Mouse (Mus musculus): ENCODE measurements around the gene Plekha8. TPM values are rescaled to one million over a fixed set of nuclear protein-coding genes. Genes with fewer than 3 reads are reported as not detected.
A peak's percentile ranks its signal among the peaks of the same experiment; 100 is the strongest.

Gene Plekha8
- total RNA-seq, 1 experiment, result 19.1 TPM

DNA sequence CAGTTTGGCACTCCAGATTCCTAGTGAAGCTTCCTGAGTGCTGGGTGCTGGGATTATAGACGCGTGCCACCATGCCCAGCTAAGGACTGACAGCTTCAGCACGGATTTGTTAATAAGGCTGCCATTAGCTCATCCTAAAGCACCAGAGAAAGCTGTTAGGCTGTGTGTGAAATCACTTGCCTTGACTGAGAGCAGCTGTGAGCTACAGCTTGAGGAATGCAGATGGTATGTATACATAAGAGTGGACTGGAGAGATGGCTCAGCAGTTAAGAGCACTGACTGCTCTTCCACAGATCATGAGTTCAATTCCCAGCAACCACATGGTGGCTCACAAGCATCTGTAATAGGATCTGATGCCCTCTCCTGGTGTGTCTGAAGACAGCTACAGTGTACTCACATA, 22.5 kb downstream of the Plekha8 start:
- Histone ChIP-seq H3K9ac (ENCODE audit: insufficient read depth, low read depth, low read length, poor library complexity, severe bottlenecking) (no peak overlapping the region), H3K27ac (ENCODE audit: insufficient read depth, low read depth, low read length, poor library complexity, severe bottlenecking) (no peak overlapping the region), H3K4me1 (ENCODE audit: control insufficient read depth in 2 of 2, insufficient read depth in 2 of 2, low read length in 2 of 2, poor library complexity in 1 of 2) (no peaks in the 10 kb centered on the region), H3K4me3 (ENCODE audit: insufficient read depth in 1 of 2, low read depth in 1 of 2, low read length in 2 of 2, poor library complexity in 1 of 2, severe bottlenecking in 1 of 2) (no peak overlapping the region), H3K9me3 (ENCODE audit: control insufficient read depth, insufficient read depth, low read depth, low read length) (no peaks in the 10 kb centered on the region), H3K36me3 (ENCODE audit: control insufficient read depth, insufficient read depth, low read length, poor library complexity, severe bottlenecking) (no peaks in the 10 kb centered on the region)
- TF ChIP-seq HCFC1 (IDR thresholded peaks at IDR 0.05; ENCODE audit: borderline replicate concordance, insufficient read depth, low read length) (no peak), MAFK (IDR thresholded peaks at IDR 0.05; ENCODE audit: insufficient read depth, low read depth, low read length) (no peak), CHD2 (IDR thresholded peaks at IDR 0.05; ENCODE audit: low read depth, low read length) (no peak)
- no peak for DNase-seq (ENCODE audit: low read depth, low spot score)
- in situ Hi-C loops (cut with MboI; ENCODE audit: low sequenced_read_pairs in 2 of 2, unreplicated experiment in 2 of 2), result no loop called here

DNA sequence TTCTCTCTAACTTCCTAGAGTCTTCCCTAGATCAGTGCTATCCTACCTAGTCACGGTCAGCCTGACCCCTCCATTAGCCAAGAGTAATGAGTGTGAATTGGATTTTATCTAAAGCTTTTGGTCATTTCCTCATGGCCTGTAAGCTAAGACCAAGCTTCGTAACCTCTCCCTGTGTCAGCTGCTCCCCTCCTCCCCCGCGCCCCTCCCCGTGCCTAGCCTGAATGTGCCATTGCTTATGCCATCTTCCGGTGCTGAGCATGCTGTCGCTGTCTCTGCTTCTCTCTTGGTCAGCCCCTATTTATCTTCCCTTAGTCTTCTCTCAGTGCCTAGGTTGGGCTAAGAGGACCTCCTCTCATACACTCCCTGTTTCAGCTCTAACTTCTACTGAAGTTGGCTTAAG, 24.6 kb downstream of the Plekha8 start:
- no peaks in the 10 kb centered on the region for H3K36me3 ChIP-seq (ENCODE audit: control insufficient read depth, insufficient read depth, low read length, poor library complexity, severe bottlenecking)
- H3K4me1 ChIP-seq (ENCODE audit: control insufficient read depth in 2 of 2, insufficient read depth in 2 of 2, low read length in 2 of 2, poor library complexity in 1 of 2), result no peaks in the 10 kb centered on the region
- DNase-seq (ENCODE audit: low read depth, low spot score), result no peak
- in situ Hi-C loops (cut with MboI; ENCODE audit: low sequenced_read_pairs in 2 of 2, unreplicated experiment in 2 of 2), result no loop called here
- no peaks in the 10 kb centered on the region for H3K9me3 ChIP-seq (ENCODE audit: control insufficient read depth, insufficient read depth, low read depth, low read length)
- no peak overlapping the region for H3K27ac ChIP-seq (ENCODE audit: insufficient read depth, low read depth, low read length, poor library complexity, severe bottlenecking)
- H3K9ac ChIP-seq (ENCODE audit: insufficient read depth, low read depth, low read length, poor library complexity, severe bottlenecking), result no peak overlapping the region
- TF ChIP-seq HCFC1 (IDR thresholded peaks at IDR 0.05; ENCODE audit: borderline replicate concordance, insufficient read depth, low read length), result no peak
- TF ChIP-seq CHD2 (IDR thresholded peaks at IDR 0.05; ENCODE audit: low read depth, low read length), result no peak
- TF ChIP-seq ZC3H11A (IDR thresholded peaks at IDR 0.05; ENCODE audit: borderline replicate concordance, low read depth, low read length), result no peak
- no peak for TF ChIP-seq ZNF384 (IDR thresholded peaks at IDR 0.05; ENCODE audit: low read depth, low read length)
- no peak for TF ChIP-seq MAFK (IDR thresholded peaks at IDR 0.05; ENCODE audit: insufficient read depth, low read depth, low read length)
- no peak overlapping the region for H3K4me3 ChIP-seq (ENCODE audit: insufficient read depth in 1 of 2, low read depth in 1 of 2, low read length in 2 of 2, poor library complexity in 1 of 2, severe bottlenecking in 1 of 2)

DNA sequence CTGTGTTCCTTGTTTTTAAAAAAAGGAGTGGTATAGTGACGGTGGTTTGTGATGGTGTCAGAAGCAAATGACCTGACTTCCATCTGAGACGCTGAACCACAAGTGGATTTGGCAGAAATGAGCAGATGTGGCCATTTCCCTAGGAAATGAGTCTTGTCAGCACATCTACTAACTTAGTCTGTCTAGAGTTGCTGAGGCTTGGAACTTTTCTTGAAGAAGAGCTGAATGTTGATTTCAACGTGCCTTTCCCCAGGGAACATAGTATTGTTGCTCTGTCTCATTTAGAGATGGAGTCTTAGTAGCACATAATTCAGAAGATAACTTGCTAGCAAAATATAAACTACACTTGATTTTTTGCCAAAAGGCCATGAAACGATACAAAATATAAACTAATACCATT, 25.4 kb downstream of the Plekha8 start:
- no peak overlapping the region for H3K4me3 ChIP-seq (ENCODE audit: insufficient read depth in 1 of 2, low read depth in 1 of 2, low read length in 2 of 2, poor library complexity in 1 of 2, severe bottlenecking in 1 of 2)
- no peak for DNase-seq (ENCODE audit: low read depth, low spot score)
- H3K36me3 ChIP-seq (ENCODE audit: control insufficient read depth, insufficient read depth, low read length, poor library complexity, severe bottlenecking), result no peaks in the 10 kb centered on the region
- H3K9me3 ChIP-seq (ENCODE audit: control insufficient read depth, insufficient read depth, low read depth, low read length), result no peaks in the 10 kb centered on the region
- no peak overlapping the region for H3K9ac ChIP-seq (ENCODE audit: insufficient read depth, low read depth, low read length, poor library complexity, severe bottlenecking)
- in situ Hi-C loops (cut with MboI; ENCODE audit: low sequenced_read_pairs in 2 of 2, unreplicated experiment in 2 of 2), result no loop called here
- H3K27ac ChIP-seq (ENCODE audit: insufficient read depth, low read depth, low read length, poor library complexity, severe bottlenecking), result no peak overlapping the region
- TF ChIP-seq HCFC1 (IDR thresholded peaks at IDR 0.05; ENCODE audit: borderline replicate concordance, insufficient read depth, low read length) (no peak), MAFK (IDR thresholded peaks at IDR 0.05; ENCODE audit: insufficient read depth, low read depth, low read length) (no peak), CHD2 (IDR thresholded peaks at IDR 0.05; ENCODE audit: low read depth, low read length) (no peak), ZC3H11A (IDR thresholded peaks at IDR 0.05; ENCODE audit: borderline replicate concordance, low read depth, low read length) (no peak), ZNF384 (IDR thresholded peaks at IDR 0.05; ENCODE audit: low read depth, low read length) (no peak)
- no peaks in the 10 kb centered on the region for H3K4me1 ChIP-seq (ENCODE audit: control insufficient read depth in 2 of 2, insufficient read depth in 2 of 2, low read length in 2 of 2, poor library complexity in 1 of 2)

DNA sequence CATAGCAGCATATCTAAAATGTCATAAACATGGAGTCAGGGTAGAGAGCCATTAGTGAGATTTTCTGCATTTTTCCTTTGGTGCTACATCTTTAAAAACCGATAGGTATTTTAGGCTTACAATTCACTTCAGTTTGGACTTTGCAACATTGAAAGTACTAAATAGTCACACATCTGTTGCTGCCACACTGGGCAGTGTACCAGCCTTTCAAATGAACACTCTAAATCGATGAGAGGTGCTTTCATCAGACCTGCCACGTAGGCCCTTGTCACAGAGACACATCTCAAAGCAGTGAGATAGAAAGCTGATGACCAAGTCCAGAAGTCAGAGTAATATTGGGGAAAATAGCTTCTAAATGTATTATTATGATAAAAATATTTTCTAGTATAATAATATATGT, 33.5 kb downstream of the Plekha8 start:
- no peak for TF ChIP-seq CHD2 (IDR thresholded peaks at IDR 0.05; ENCODE audit: low read depth, low read length)
- TF ChIP-seq ZC3H11A (IDR thresholded peaks at IDR 0.05; ENCODE audit: borderline replicate concordance, low read depth, low read length), result no peak
- TF ChIP-seq HCFC1 (IDR thresholded peaks at IDR 0.05; ENCODE audit: borderline replicate concordance, insufficient read depth, low read length), result no peak
- TF ChIP-seq ZNF384 (IDR thresholded peaks at IDR 0.05; ENCODE audit: low read depth, low read length), result no peak
- no peak for TF ChIP-seq MAFK (IDR thresholded peaks at IDR 0.05; ENCODE audit: insufficient read depth, low read depth, low read length)
- no peak overlapping the region for H3K9ac ChIP-seq (ENCODE audit: insufficient read depth, low read depth, low read length, poor library complexity, severe bottlenecking)
- in situ Hi-C loops (cut with MboI; ENCODE audit: low sequenced_read_pairs in 2 of 2, unreplicated experiment in 2 of 2), result no loop called here
- H3K27ac ChIP-seq (ENCODE audit: insufficient read depth, low read depth, low read length, poor library complexity, severe bottlenecking), result no peak overlapping the region
- H3K9me3 ChIP-seq (ENCODE audit: control insufficient read depth, insufficient read depth, low read depth, low read length), result no peaks in the 10 kb centered on the region
- no peaks in the 10 kb centered on the region for H3K36me3 ChIP-seq (ENCODE audit: control insufficient read depth, insufficient read depth, low read length, poor library complexity, severe bottlenecking)
- H3K4me1 ChIP-seq (ENCODE audit: control insufficient read depth in 2 of 2, insufficient read depth in 2 of 2, low read length in 2 of 2, poor library complexity in 1 of 2), result no peaks in the 10 kb centered on the region
- DNase-seq (ENCODE audit: low read depth, low spot score), result no peak
- no peak overlapping the region for H3K4me3 ChIP-seq (ENCODE audit: insufficient read depth in 1 of 2, low read depth in 1 of 2, low read length in 2 of 2, poor library complexity in 1 of 2, severe bottlenecking in 1 of 2)

DNA sequence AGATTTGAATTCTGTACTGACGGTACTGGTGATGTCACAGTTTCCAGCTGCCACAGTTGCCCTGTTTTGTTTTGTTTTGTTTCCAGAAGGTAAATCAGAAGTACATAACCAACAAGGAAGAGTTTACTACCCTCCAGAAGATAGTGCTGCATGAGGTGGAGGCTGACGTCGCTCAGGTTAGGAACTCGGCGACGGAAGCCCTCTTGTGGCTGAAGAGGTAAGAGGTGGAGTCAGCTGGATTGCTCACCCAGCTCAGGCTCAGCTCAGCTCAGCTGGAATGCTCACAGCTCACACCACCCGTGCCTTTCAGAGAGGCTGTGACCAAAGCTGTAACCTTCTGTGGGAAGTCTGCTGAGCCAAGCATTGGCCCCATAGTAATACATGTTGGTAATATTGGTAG, 34.8 kb downstream of the Plekha8 start:
- no peak overlapping the region for H3K4me3 ChIP-seq (ENCODE audit: insufficient read depth in 1 of 2, low read depth in 1 of 2, low read length in 2 of 2, poor library complexity in 1 of 2, severe bottlenecking in 1 of 2)
- no peak overlapping the region for H3K9ac ChIP-seq (ENCODE audit: insufficient read depth, low read depth, low read length, poor library complexity, severe bottlenecking)
- in situ Hi-C loops (cut with MboI; ENCODE audit: low sequenced_read_pairs in 2 of 2, unreplicated experiment in 2 of 2), result no loop called here
- H3K36me3 ChIP-seq (ENCODE audit: control insufficient read depth, insufficient read depth, low read length, poor library complexity, severe bottlenecking), result no peaks in the 10 kb centered on the region
- no peak overlapping the region for H3K27ac ChIP-seq (ENCODE audit: insufficient read depth, low read depth, low read length, poor library complexity, severe bottlenecking)
- H3K9me3 ChIP-seq (ENCODE audit: control insufficient read depth, insufficient read depth, low read depth, low read length), result no peaks in the 10 kb centered on the region
- no peaks in the 10 kb centered on the region for H3K4me1 ChIP-seq (ENCODE audit: control insufficient read depth in 2 of 2, insufficient read depth in 2 of 2, low read length in 2 of 2, poor library complexity in 1 of 2)
- peak; percentile 17 for DNase-seq (ENCODE audit: low read depth, low spot score)
- TF ChIP-seq HCFC1 (IDR thresholded peaks at IDR 0.05; ENCODE audit: borderline replicate concordance, insufficient read depth, low read length) (no peak), ZC3H11A (IDR thresholded peaks at IDR 0.05; ENCODE audit: borderline replicate concordance, low read depth, low read length) (0 out of 2 replicates have a peak, but pooled peaks have one; percentile 1), CHD2 (IDR thresholded peaks at IDR 0.05; ENCODE audit: low read depth, low read length) (no peak), ZNF384 (IDR thresholded peaks at IDR 0.05; ENCODE audit: low read depth, low read length) (no peak)
